Mouse (Mus musculus) hindbrain, embryonic 16.5 days (tissue): ENCODE data around the gene Mrpl19. TPM values are rescaled to one million over a fixed set of nuclear protein-coding genes. Genes with fewer than 3 reads are reported as not detected.
A peak's percentile ranks its signal among the peaks of the same experiment; 100 is the strongest.

ENCODE experiments used
- ATAC-seq: fragments of 200-750 bp; cut with Nextera tagmentation; 2 replicates; pipeline ENCODE4 v1.8.0; 2017; ENCODE audit warnings: moderate TSS enrichment, moderate library complexity
- H3K27ac ChIP-seq: fragments of 300-500 bp; sonication (generic); 2 replicates; pipeline ENCODE4 v1.5.1; 2014; ENCODE audit warnings: low read depth, mild to moderate bottlenecking, control low read depth, low read length, moderate library complexity
- H3K27me3 ChIP-seq: fragments of 300-500 bp; sonication (generic); replicated peaks from 2 replicates; pipeline ENCODE4 v1.6.1; 2014; ENCODE audit warnings: low read length; ENCODE audit not compliant: control insufficient read depth, insufficient read depth
- H3K36me3 ChIP-seq: fragments of 300-500 bp; sonication (generic); 2 replicates; pipeline ENCODE4 v1.6.1; 2014; ENCODE audit warnings: mild to moderate bottlenecking, low read length, moderate library complexity, mixed read lengths; ENCODE audit not compliant: control insufficient read depth, insufficient read depth
- H3K4me1 ChIP-seq: fragments of 300-500 bp; sonication (generic); 2 replicates; pipeline ENCODE4 v1.6.1; 2014; ENCODE audit warnings: low read depth, low read length; ENCODE audit not compliant: control insufficient read depth, insufficient read depth
- H3K4me2 ChIP-seq: fragments of 300-500 bp; sonication (generic); 2 replicates; pipeline ENCODE4 v1.6.1; 2014; ENCODE audit warnings: mild to moderate bottlenecking, low read length, control low read depth, moderate library complexity
- H3K4me3 ChIP-seq: fragments of 300-500 bp; sonication (generic); 2 replicates; pipeline ENCODE4 v1.5.1; 2014; ENCODE audit warnings: mild to moderate bottlenecking, low read length, control low read depth, moderate library complexity
- H3K9ac ChIP-seq: fragments of 300-500 bp; sonication (generic); 2 replicates; pipeline ENCODE4 v1.6.1; 2014; ENCODE audit warnings: low read depth, mild to moderate bottlenecking, control low read depth, low read length, moderate library complexity
- H3K9me3 ChIP-seq: fragments of 300-500 bp; sonication (generic); 2 replicates; pipeline ENCODE4 v1.6.1; 2014; ENCODE audit warnings: mild to moderate bottlenecking, low read length, moderate library complexity; ENCODE audit not compliant: control insufficient read depth
- WGBS: fragments of 180-500 bp; shearing (Covaris S2); extraction: QIAGEN DNeasy Blood & Tissue Kit; methylation state at CpG from one replicate; pipeline ENCODE4 v1.1.7; 2014; 5-methylcytosine and 5-hydroxymethylcytosine counted together
- polyA plus RNA-seq: library from polyadenylated mRNA; unstranded; fragments of >200 nt; fragmentation: Nextera tagmentation; extraction: Ambion mirVana; gene quantifications from 2 replicates; pipeline ENCODE4 v1.2.1, GENCODE M21; 2015

Gene Mrpl19
- polyA plus RNA-seq, 1 experiment from 2014 or later = 45.4 TPM

DNA sequence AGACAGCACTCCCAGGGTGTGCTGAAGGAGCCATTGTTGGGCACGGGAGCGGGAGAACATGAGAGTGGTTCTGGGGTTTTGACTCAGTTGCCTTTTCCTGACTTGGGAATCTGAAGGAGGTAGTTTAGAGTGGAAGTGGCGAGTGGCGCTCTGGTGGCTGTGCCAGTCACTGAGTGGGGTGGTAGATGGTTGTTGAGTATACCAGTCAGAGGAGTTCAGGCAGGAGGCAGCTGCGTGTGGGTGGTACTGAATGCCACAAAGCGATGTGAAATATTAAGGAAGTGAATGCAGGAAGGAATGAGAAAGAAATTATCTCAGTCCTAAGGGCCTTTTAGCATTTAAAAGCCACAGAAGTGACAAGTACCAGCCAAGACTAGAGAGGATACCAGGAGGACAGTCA lies 18.9 kb downstream of the Mrpl19 start:
- WGBS = 98% methylated on average over 6 of the region's 6 CpGs
- Histone ChIP-seq H3K4me2 (no peak overlapping the region), H3K27ac (no peak overlapping the region), H3K9ac (no peak overlapping the region), H3K4me1 (no peaks in the 10 kb centered on the region), H3K27me3 (no peaks in the 10 kb centered on the region), H3K36me3 (peaks cover 40% of the 10 kb centered on the region), H3K9me3 (no peaks in the 10 kb centered on the region), H3K4me3 (no peak overlapping the region)
- no peak for ATAC-seq

DNA sequence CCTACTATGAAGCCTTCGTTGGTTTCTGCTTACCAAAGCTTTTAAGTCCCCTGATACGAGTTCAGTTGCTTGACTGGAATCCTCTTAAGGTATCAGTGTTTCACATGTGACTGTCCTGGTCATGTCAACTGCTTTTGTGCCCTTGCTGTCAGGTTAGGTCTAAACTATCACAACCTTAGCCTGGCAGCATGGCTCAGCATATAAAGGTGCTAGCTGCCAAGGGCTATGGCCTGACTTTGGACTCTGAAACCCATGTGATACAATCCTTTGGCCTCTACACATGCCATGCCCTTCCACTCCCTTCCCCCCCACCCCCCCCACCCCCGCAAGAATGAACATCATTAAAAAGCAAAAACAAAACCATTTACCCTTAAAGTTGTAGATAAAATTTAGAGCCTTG lies 21.3 kb downstream of the Mrpl19 start:
- H3K4me3 ChIP-seq = no peak overlapping the region
- no peak overlapping the region for H3K27ac ChIP-seq
- no peaks in the 10 kb centered on the region for H3K4me1 ChIP-seq
- ATAC-seq = no peak
- H3K9ac ChIP-seq = no peak overlapping the region
- H3K9me3 ChIP-seq = no peaks in the 10 kb centered on the region
- H3K36me3 ChIP-seq = peaks cover 39% of the 10 kb centered on the region
- no peaks in the 10 kb centered on the region for H3K27me3 ChIP-seq
- no peak overlapping the region for H3K4me2 ChIP-seq
- 95% methylated on average over 3 of the region's 3 CpGs for WGBS

DNA sequence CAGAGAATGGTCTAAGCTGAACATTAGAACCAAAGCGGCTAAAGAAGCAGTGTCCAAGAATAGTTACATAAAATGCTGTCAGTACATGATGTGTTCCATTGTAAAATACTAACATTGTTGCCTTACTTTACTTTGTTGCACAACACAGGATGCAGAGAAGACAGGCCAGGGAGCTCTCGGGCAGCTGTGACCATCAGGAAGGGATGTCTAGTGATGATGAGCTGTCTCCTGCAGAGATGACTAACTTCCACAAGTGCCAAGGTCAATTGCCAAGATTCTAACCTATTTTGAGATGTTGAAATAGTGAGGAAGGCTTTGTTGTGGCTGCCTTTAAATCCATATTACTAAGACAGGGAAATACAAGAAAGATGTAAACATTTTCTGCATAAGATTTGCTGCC lies 22.5 kb downstream of the Mrpl19 start:
- Histone ChIP-seq H3K4me2 (no peak overlapping the region), H3K36me3 (peaks cover 38% of the 10 kb centered on the region), H3K9me3 (no peaks in the 10 kb centered on the region), H3K27me3 (no peaks in the 10 kb centered on the region), H3K9ac (no peak overlapping the region), H3K27ac (no peak overlapping the region), H3K4me3 (no peak overlapping the region), H3K4me1 (no peaks in the 10 kb centered on the region)
- ATAC-seq = no peak
- 93% methylated on average over 2 of the region's 2 CpGs for WGBS

DNA sequence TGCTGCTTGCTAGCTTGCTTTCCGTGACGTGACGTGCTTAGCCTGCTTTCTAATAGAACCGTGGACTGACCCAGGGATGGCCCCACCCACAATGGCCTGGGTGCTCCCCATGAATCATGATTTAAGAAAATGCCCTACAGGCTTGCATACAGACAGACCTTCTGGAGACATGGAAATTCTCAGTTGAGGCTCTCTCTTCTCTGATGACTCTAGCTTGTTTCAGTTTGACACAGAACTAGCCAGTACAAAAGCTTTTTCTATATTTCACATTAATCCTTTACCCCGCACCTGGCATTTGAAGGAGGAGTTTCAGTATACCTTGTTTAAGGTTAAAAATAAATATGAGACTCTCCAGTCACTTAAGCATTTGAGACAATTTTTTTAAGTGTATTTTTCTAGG lies 24.0 kb downstream of the Mrpl19 start:
- 92% methylated on average over 5 of the region's 5 CpGs for WGBS
- H3K4me2 ChIP-seq = no peak overlapping the region
- peaks cover 30% of the 10 kb centered on the region for H3K36me3 ChIP-seq
- no peak for ATAC-seq
- no peaks in the 10 kb centered on the region for H3K27me3 ChIP-seq
- no peaks in the 10 kb centered on the region for H3K4me1 ChIP-seq
- no peak overlapping the region for H3K9ac ChIP-seq
- no peak overlapping the region for H3K4me3 ChIP-seq
- H3K9me3 ChIP-seq = no peaks in the 10 kb centered on the region
- H3K27ac ChIP-seq = no peak overlapping the region

DNA sequence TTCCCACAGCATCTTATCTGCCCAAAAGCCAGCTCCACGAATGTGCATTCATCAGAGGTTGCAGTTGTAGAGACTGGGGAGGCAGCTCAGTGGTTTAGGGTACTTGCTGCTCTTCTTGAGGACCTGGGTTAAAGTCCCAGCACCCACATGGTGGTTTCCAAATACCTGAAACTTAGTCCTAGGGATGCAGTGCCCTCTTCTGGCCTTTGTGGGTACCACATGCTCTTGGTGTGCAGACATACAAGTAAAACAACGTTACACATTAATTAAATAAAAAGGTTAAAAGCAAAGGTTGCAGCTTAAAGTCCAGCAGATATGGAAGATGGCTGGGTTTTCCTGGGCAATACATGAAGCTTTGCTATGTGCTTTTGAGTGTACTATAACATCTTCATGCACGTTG lies 32.5 kb downstream of the Mrpl19 start:
- ATAC-seq = no peak
- WGBS = 95% methylated on average over 3 of the region's 3 CpGs
- Histone ChIP-seq H3K27me3 (no peaks in the 10 kb centered on the region), H3K4me2 (no peak overlapping the region), H3K27ac (no peak overlapping the region), H3K4me1 (no peaks in the 10 kb centered on the region), H3K4me3 (no peak overlapping the region), H3K9ac (no peak overlapping the region), H3K36me3 (peaks cover 40% of the 10 kb centered on the region), H3K9me3 (no peaks in the 10 kb centered on the region)

DNA sequence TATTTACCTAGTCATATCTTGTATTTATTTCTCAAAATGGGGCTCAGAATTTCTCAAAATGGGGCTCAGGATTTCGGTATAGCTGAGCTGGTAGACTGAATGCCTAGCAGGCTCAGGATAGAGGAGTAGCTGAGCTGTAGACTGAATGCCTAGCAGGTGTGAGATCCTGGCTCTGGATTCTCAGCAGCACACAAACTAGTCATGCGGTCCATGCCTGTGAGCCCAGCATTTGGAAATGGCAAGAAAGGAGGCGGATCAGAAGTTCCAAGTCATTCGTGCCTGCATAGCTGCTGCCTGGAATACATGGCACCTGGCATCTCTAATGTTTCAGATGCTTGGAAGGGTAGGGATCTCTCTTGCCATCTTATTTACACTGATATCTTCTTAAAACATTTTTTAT lies 36.4 kb downstream of the Mrpl19 start:
- Histone ChIP-seq H3K27me3 (no peaks in the 10 kb centered on the region), H3K4me1 (peaks cover 3% of the 10 kb centered on the region), H3K9ac (no peak overlapping the region), H3K9me3 (no peaks in the 10 kb centered on the region), H3K4me3 (no peak overlapping the region), H3K4me2 (no peak overlapping the region), H3K36me3 (peaks cover 38% of the 10 kb centered on the region), H3K27ac (no peak overlapping the region)
- WGBS = 90% methylated on average over 4 of the region's 4 CpGs
- no peak for ATAC-seq

DNA sequence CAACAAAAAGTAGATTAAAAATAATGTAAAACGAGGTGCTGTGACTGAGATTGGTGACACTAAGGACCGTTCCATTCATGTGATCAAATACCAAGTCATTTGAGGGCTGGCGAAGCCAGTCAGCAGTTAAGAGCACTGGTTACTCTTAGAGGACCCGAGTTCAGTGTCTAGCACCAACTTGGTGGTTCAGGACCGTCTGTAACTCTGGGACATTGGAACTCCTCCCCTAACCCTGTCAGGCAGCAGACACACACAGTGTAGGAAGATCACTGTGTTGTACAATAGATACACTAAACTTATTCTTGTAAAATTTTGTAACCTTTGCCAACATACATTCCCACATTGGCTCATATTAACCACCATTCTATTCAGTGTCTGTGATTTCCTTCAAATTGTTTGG lies 41.5 kb downstream of the Mrpl19 start:
- Histone ChIP-seq H3K4me1 (peaks cover 7% of the 10 kb centered on the region), H3K9ac (peak overlapping the region; percentile 97), H3K4me2 (peak overlapping the region; percentile 61), H3K27ac (no peak overlapping the region), H3K4me3 (peak overlapping the region; percentile 85), H3K9me3 (no peaks in the 10 kb centered on the region), H3K27me3 (no peaks in the 10 kb centered on the region), H3K36me3 (peaks cover 12% of the 10 kb centered on the region; the same call in 1 of the 2 replicates)
- no peak for ATAC-seq
- 15% methylated on average over 5 of the region's 5 CpGs for WGBS

DNA sequence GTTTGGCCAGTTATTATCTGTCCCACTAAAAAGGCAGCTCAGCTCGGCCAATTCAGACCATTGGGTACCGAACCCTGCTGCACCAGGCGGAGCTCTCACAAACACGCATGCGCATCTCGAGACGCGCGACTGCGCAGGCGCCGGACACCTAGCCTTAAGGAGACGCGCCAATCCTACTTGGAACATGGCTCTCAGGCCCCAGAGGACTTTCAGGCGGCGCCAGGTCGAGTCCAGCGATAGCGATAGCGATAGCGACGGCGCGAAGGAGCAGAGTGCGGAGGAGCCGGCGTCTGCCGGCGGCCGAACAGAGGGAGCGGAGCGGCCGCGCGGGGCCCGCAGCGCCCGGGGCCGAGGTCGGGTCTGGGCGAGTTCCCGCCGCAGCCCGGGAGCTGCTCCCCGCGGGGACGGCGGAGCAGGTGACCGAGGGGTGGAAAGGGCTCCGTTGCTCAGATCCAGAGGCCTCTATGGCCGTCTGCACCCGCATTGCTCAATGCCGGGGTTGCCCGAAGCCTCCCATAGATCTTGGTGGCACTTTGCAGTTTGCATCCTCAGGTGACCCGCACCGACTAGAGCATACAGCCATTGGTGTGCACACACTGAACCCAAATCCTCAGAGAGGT lies 42.1 kb downstream of the Mrpl19 start, which contains the start of gene Gcfc2:
TSS of gene Gcfc2 (plus strand) at position 147 of the 620 bp plus-strand sequence.
- Histone ChIP-seq H3K9me3 (no peaks in the 10 kb centered on the region), H3K4me1 (peaks cover 7% of the 10 kb centered on the region), H3K27ac (peak within 1 kb of the TSS; percentile 78), H3K36me3 (peaks cover 12% of the 10 kb centered on the region; the same call in 1 of the 2 replicates), H3K4me3 (peak within 1 kb of the TSS; percentile 85), H3K27me3 (no peaks in the 10 kb centered on the region), H3K4me2 (peak within 1 kb of the TSS; percentile 61), H3K9ac (peak within 1 kb of the TSS; percentile 97)
- WGBS = under 1% methylated on average over 52 of the region's 56 CpGs
- peak; percentile 97 for ATAC-seq

DNA sequence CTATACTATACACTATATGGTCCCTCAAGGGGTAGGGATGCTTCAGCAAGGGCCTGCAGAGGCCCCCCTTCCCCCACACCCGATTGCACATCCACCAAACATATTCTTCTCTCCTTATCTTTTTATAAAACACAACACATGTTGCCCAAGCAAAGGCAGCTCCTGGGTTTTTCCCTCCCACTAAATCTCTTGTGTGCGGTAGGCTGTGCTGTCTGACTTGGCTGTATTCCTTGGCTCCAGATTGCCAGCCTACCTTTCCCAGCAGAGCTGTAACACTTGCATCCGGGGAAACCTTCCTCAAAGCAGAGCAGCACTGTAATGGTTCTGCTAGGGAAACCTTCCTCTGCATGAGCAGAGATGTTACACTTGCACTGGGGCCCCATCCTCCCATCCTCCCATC lies 53.6 kb downstream of the Mrpl19 start:
- H3K27ac ChIP-seq = no peak overlapping the region
- no peak overlapping the region for H3K4me2 ChIP-seq
- no peak overlapping the region for H3K4me3 ChIP-seq
- H3K9me3 ChIP-seq = no peaks in the 10 kb centered on the region
- H3K9ac ChIP-seq = no peak overlapping the region
- no peaks in the 10 kb centered on the region for H3K36me3 ChIP-seq
- H3K4me1 ChIP-seq = no peaks in the 10 kb centered on the region
- no peaks in the 10 kb centered on the region for H3K27me3 ChIP-seq
- ATAC-seq = no peak
- WGBS = 75% methylated on average over 3 of the region's 3 CpGs
